ENCODE assay signal across 18 mouse cellular contexts in the genomic region with DNA sequence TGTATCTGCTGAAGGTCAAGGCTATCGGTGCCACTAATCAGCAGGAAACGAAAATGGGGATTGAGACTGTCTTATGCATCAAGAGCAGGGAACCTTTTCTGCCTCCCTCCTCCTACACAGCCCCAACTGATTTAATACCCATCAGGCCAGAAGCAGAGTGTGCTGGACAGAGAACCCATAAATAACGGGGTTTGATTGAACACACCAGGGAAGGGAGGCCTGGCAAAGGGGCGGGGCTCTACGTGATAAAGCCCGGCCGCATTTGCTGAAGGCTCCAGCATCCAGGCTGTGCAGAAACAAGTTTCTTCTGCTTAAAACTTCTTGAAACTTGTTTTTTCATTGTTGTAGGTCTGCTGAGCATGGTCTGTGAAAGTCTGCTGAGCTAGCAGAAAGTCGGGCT.
DNase-seq lines count a peak whose midpoint lies in the region; ATAC-seq lines count a peak whose summit lies in the region.
"Had no signal": no experiment of that assay in that cellular context is flagged by ENCODE, and none has a peak within 500 bp of the region (broad histone marks: within the 10 kb centered on the region; RNA-seq: fewer than 3 reads in every experiment).

No protein-coding gene starts in this region.

- no peaks in the 10 kb centered on the region for H3K36me3 ChIP-seq in kidney, embryonic 15.5 days
- H3K36me3 ChIP-seq in neural tube, embryonic 15.5 days = no peaks in the 10 kb centered on the region
- no peaks in the 10 kb centered on the region for H3K36me3 ChIP-seq in limb, embryonic 13.5 days
- H3K36me3 ChIP-seq: heart, embryonic 13.5 days; hindbrain, embryonic 15.5 days; liver, embryonic 13.5 days had no signal

- H3K4me2 ChIP-seq in kidney, embryonic 15.5 days = 0 out of 2 replicates have a peak overlapping the region, but pooled peaks have one; percentile 9
- H3K4me2 ChIP-seq in neural tube, embryonic 15.5 days = no peak overlapping the region
- peak overlapping the region; percentile 34 for H3K4me2 ChIP-seq in limb, embryonic 13.5 days (replicated peaks)
- H3K4me2 ChIP-seq: heart, embryonic 13.5 days; hindbrain, embryonic 15.5 days; liver, embryonic 13.5 days had no signal

- ATAC-seq in kidney, embryonic 15.5 days (replicated peaks; ENCODE audit: low FRiP score) = peak; percentile 75; the same call in 1 of the 2 replicates
- ATAC-seq in neural tube, embryonic 15.5 days (ENCODE audit: low FRiP score) = no peak
- peak; percentile 67; the same call in 1 of the 2 replicates for ATAC-seq in limb, embryonic 13.5 days (ENCODE audit: low FRiP score, low read depth)
- ATAC-seq: activated CD4-positive, CD25-positive, alpha-beta regulatory T cell, adult 4 months; CD4-positive, CD25-positive, alpha-beta regulatory T cell, adult 4 months; forebrain, postnatal 0 days had no signal

- no peak overlapping the region for H3K27ac ChIP-seq in kidney, embryonic 15.5 days
- no peak overlapping the region for H3K27ac ChIP-seq in neural tube, embryonic 15.5 days (replicated peaks)
- no peak overlapping the region for H3K27ac ChIP-seq in limb, embryonic 13.5 days
- H3K27ac ChIP-seq: heart, embryonic 13.5 days; hindbrain, embryonic 15.5 days; liver, embryonic 13.5 days had no signal

- H3K4me1 ChIP-seq in kidney, embryonic 15.5 days = peaks cover 10% of the 10 kb centered on the region
- peaks cover 19% of the 10 kb centered on the region for H3K4me1 ChIP-seq in neural tube, embryonic 15.5 days
- H3K4me1 ChIP-seq in limb, embryonic 13.5 days = peaks cover 9% of the 10 kb centered on the region; the same call in 1 of the 2 replicates
- H3K4me1 ChIP-seq: liver, embryonic 13.5 days had no signal

- no peak overlapping the region for H3K4me3 ChIP-seq in kidney, embryonic 15.5 days (replicated peaks)
- H3K4me3 ChIP-seq in neural tube, embryonic 15.5 days (replicated peaks) = no peak overlapping the region
- no peak overlapping the region for H3K4me3 ChIP-seq in limb, embryonic 13.5 days
- H3K4me3 ChIP-seq: erythroblast, embryonic 14.5 days; heart, embryonic 13.5 days; hindbrain, embryonic 15.5 days; liver, embryonic 13.5 days had no signal

- 21% methylated on average over 8 of the region's 8 CpGs for WGBS in kidney, embryonic 15.5 days
- WGBS in neural tube, embryonic 15.5 days = 26% methylated on average over 8 of the region's 8 CpGs
- WGBS in limb, embryonic 13.5 days = 14% methylated on average over 8 of the region's 8 CpGs

- peaks cover 21% of the 10 kb centered on the region; the same call in 1 of the 2 replicates for H3K27me3 ChIP-seq in kidney, embryonic 15.5 days
- no peaks in the 10 kb centered on the region for H3K27me3 ChIP-seq in neural tube, embryonic 15.5 days (replicated peaks)
- H3K27me3 ChIP-seq in limb, embryonic 13.5 days = 0 out of 2 replicates have a peak, but pooled peaks cover 4% of the 10 kb centered on the region
- H3K27me3 ChIP-seq: hindbrain, embryonic 15.5 days; liver, embryonic 13.5 days had no signal

- H3K9ac ChIP-seq in kidney, embryonic 15.5 days = no peak overlapping the region
- H3K9ac ChIP-seq in neural tube, embryonic 15.5 days (replicated peaks) = no peak overlapping the region
- H3K9ac ChIP-seq in limb, embryonic 13.5 days = no peak overlapping the region
- H3K9ac ChIP-seq: forebrain, postnatal 0 days; heart, embryonic 13.5 days; hindbrain, embryonic 15.5 days; liver, embryonic 13.5 days had no signal

- no peaks in the 10 kb centered on the region for H3K9me3 ChIP-seq in kidney, embryonic 15.5 days (replicated peaks)
- H3K9me3 ChIP-seq in neural tube, embryonic 15.5 days (replicated peaks) = no peaks in the 10 kb centered on the region
- H3K9me3 ChIP-seq in limb, embryonic 13.5 days = no peaks in the 10 kb centered on the region
- H3K9me3 ChIP-seq: heart, embryonic 13.5 days; hindbrain, embryonic 15.5 days; liver, embryonic 13.5 days had no signal

- DNase-seq in kidney, adult 11 months = no peak
- DNase-seq in neural tube, embryonic 10.5 days (ENCODE audit: extremely low spot score, low spot score) = peak; percentile 45
- no peak for DNase-seq in layer of hippocampus, postnatal 14 days (ENCODE audit: low spot score in 2 of 2)
- DNase-seq in cerebellum, postnatal 36 days = no peak
- DNase-seq: cerebellum, adult 2 months; forebrain, postnatal 0 days; gastrocnemius, postnatal 25 days; liver, embryonic 13.5 days; lung, postnatal 14 days; right cerebral cortex, postnatal 25 days had no signal
